Mouse (Mus musculus): ENCODE results near the gene Lif.

The Lif gene

DNA sequence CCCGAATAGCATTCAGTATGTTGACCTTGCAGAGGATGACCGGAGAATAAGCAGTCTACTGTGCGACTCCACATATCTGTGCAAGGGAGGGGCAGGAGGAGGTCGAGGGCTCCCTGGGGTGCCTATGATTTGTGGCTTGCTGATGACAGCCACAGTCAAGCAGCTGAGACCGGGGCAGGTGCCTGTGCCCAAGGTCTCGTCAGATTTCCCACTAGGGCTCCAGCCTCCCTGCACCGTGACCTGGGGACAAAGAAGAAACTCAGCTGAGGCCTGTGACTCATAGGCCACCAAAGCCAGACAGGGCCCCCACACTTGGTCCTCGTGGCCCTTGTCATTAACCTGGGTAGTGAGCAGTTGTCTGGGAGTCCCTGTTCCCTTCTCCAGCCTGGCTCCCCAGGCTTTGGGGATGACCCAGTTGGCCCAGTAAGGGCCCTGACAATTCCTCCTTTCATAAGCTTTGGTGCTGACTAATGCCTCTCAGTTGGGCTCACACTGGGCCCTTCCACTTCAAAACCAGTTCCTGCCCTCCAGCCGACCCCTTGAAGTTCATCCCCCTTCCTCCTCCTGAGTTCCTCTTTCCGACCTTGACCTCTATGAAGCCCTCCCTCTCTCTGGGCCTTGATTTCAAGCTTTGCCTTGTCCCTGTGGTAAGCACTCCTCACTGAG, 39.4 kb downstream of the Lif start:
- in situ Hi-C loops (cut with MboI, MseI) = no loop called here

DNA sequence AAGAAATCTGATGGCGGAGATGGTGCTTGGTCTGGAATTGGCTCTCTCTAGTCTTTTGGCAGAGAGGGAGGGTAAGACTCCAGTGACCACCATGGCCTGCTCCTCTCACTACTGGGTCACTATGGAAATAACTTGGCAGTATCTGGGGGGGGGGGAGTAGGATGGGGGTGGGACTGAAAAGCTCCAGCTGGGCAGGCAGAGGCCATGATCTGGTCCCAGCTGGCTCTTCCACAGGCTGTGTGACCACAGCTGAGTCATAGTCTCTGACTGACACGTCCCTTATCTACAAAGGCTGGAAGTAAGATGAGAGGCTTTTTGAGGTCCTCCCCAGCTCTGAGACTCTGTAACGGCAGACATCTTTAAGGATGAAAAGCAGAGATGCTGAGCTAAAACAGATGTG, 40.4 kb downstream of the Lif start:
- in situ Hi-C loops (cut with MboI, MseI) = no loop called here

DNA sequence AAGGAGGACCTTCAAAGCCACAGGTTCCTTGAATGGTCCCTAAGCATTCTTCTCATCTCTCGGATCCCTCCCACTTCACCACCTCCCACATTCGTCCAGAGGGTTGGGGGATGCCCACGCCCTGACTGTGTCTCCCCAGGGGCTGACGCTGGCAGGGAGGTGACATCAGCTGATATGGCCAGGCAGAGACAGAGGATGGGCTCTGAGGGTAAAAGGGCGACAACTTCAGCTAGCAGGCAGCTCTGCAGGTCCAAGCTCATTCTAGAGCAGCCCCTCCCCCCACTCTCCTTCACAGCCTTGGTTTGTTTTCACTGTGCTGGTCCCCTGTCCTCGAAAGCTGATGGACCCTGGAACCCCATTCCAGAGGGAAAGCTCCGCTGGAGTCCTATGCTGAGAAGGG, 41.3 kb downstream of the Lif start:
- in situ Hi-C loops (cut with MboI, MseI) = no loop called here

DNA sequence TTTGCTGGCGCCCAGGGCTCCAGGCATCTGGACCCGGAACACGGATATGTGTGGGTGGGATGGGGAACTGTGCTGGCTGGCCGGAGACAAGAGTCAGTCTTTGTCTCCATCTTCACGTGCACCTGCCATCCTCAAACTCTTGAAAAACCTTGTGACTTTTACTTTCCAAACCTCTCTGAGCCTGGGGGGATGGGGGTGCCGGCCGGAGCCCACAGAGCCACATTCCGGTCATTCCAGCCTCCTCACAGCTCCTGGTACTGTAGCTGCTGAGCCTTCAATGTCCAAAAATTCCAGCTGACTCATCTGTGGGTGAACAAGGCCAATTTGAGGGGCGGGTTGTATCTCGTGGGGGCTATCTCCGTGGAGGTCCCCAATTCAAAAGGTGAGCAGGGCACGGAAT, 41.8 kb downstream of the Lif start:
- in situ Hi-C loops (cut with MboI, MseI) = no loop called here

GRCm38 (mm10) chr11:4299735-4300474, 42.5 kb downstream of the Lif start:
- in situ Hi-C loops (cut with MboI, MseI) = no loop called here

DNA sequence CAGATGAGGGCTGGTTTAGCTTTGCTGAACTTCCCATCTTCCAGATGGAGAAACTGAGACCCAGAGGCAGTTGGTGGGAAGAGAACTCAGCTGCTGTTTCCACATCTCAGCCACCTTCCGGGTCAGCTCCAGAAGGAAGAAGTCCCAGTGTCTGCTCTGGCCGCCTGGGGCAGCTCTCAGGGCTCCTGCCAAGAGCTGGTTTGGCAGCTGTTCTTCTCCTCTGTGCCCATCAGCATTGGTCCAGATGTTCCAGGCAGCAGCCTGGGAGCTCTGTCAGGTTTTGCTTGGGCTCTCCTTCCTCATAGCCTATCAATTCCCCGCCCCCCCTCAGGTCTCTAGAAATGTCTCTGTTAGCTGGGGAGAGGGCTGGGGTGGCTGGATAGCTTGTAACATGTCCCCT, 43.3 kb downstream of the Lif start:
- in situ Hi-C loops (cut with MboI, MseI) = no loop called here

GRCm38 (mm10) chr11:4302363-4302913, 45.1 kb downstream of the Lif start:
- in situ Hi-C loops (cut with MboI, MseI) = no loop called here

DNA sequence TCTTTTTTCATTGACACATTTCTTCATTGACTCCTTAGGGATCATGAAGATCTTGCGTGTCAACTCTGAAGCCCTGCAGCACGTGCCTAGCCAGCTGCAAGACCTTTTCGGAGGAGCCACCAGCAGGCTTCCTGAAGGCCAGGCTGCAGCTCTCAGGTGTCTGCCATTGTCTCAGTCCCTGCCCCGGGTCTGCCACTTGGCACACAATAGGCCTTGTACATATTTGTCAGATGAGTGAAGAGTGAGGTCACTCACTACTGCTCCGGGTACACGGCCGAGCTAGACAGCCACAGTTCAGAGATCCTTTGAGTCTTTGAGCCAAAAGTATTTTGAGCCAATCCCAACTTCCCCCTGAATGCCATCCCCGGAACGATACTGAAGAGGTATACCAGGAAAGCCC, 45.7 kb downstream of the Lif start:
- in situ Hi-C loops (cut with MboI, MseI) = no loop called here

- in situ Hi-C loops (cut with MboI, MseI) = no loop called here
Measured at GRCm38 (mm10) chr11:4304203-4304602, 46.8 kb downstream of the Lif start.

- in situ Hi-C loops (cut with MboI, MseI) = no loop called here
Measured at GRCm38 (mm10) chr11:4305090-4305489, 47.7 kb downstream of the Lif start.

GRCm38 (mm10) chr11:4306086-4306485, 48.7 kb downstream of the Lif start:
- in situ Hi-C loops (cut with MboI, MseI) = no loop called here

DNA sequence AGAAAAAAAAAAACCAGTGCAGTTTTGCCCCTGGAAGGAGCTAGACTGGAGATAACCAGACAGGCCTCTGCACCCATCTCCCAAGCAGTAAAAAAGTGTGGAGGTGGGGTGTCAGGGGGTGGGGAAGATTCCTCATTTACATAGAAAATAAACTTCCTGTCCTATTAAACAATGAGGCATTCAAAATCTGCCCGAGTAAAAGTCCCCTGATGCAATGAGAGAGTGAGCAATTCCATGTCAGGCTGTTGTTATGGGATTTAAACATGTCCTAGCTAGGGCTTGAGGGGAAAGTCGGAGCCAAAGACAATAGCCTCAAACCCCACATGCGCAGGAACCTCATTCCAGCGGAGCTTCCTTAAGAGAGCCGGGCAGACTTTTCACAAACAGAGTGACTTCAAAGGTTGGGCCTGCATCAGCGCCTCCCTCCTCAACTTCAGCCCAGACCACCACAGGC, 50.7 kb downstream of the Lif start:
- in situ Hi-C loops (cut with MboI, MseI) = no loop called here

DNA sequence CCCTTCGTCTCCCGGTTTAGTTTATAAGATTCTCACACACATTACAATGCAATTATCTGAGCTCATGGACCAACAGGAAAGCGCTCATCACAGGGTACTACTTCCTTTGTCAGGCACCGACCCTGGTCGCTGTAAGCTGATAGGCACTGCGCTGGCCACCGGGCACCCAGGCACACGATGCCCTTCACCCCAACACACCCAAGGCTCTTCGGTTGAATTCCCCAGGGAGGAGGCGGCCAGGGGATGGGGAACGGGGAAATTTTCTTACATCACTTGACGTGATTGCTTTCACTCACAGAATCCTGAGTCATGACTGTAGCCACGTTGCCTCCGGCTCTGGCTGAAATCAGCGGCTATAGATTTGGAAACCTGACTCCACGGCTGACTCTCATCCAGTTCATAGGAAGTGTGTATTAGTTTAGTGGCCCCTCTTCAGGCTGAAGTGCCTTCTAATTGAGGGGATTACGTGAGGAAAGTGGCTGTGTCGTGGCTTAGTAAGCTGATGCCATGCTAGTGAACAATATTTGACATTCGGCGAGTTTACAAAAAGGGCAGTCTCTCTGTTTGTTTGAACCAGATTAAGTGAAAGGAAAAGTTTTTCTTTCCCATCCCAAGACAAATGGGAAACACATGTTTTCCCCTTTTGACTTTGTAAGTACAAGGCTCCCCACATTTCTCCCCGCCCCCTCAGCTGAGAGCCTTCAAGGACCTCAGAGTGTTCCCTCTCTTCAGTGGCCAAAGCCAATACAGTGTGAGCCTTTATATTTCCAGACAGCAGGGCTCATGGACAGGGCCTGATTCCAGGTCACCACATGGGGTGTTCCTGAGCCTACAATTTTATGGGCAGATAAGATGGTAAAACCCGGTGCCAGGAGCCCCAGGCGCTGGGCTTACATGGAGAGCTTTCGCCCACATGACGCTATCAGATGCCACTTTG, 51.4 kb downstream of the Lif start:
- in situ Hi-C loops (cut with MboI, MseI) = no loop called here

DNA sequence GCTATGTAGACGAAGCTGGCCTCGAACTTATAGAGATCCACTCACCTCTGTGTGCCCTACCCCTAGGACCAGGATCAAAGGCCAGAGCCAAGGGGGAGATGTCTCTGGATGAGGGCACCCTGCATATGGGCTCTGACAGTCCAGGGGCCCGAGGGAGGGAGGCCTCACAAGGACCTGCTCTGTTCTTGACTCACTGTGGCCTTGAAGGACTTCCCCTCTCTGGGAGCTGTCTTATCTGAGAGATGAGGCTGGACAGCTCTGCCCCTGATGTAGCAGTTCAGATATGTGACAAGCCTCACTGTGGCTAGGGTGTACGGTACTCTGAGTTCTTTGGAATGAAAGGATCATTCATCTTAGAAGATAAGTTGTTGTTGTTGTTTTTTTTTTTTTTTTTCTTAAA, 52.3 kb downstream of the Lif start:
- in situ Hi-C loops (cut with MboI, MseI) = no loop called here

- in situ Hi-C loops (cut with MboI, MseI) = no loop called here
Measured at GRCm38 (mm10) chr11:4310324-4310723, 53.0 kb downstream of the Lif start.

DNA sequence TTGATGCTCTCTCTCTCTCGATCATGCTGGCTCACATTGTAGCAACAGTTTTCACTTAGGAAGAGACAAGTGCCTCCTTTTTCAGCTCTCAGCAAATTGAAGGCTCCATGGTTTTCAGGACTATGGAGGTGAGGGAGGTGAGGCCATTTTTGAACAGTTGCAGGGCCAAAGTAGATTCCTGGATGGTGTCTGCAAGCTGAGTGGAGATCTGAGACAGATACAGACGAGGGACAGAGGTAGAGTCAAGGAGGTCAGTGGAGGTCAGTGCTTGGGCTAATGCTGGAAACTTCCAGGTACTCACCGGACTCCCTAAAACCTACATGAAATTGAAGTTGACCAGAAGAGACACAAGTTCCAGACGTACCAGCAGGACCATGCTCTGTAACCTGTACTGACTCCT, 54.8 kb downstream of the Lif start:
- in situ Hi-C loops (cut with MboI, MseI) = no loop called here

GRCm38 (mm10) chr11:4317287-4317686, 59.9 kb downstream of the Lif start:
- in situ Hi-C loops (cut with MboI, MseI) = loop anchor here (5.0 kb wide), 1 partner anchor 60 kb away; the partner anchor contains the start of gene Lif

GRCm38 (mm10) chr11:4318011-4318410, 60.7 kb downstream of the Lif start:
- in situ Hi-C loops (cut with MboI, MseI) = loop anchor here (5.0 kb wide), 1 partner anchor 61 kb away; the partner anchor contains the start of gene Lif

GRCm38 (mm10) chr11:4319212-4319955, 62.0 kb downstream of the Lif start:
- in situ Hi-C loops (cut with MboI, MseI) = loop anchor here (5.0 kb wide), 1 partner anchor 62 kb away; the partner anchor contains the start of gene Lif

DNA sequence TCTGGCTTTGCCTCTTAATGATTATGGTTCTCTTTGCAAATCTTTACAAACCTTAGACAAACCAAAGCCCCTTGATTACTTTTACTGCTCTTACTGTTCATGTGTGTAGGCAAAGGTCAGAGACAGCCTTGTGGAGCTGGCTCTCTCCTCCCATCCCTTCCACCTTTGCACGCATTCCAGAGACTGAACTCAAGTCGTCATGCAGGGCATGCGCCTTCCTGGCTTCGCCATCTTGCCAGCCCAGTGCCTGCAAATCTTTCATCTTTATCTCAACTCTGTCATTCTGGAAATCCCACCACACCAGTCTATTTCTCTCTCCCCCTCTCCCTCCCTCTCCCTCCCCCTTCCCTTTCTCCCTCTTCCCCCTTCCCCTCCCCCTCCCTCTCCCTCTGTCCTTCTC, 63.5 kb downstream of the Lif start:
- in situ Hi-C loops (cut with MboI, MseI) = no loop called here
